Mouse (Mus musculus): ENCODE measurements around the gene Gm45234. TPM values are rescaled to one million over a fixed set of nuclear protein-coding genes. Genes with fewer than 3 reads are reported as not detected.

Gm45234 gene
- total RNA-seq, 2 experiments from 2014 or later = not detected

DNA sequence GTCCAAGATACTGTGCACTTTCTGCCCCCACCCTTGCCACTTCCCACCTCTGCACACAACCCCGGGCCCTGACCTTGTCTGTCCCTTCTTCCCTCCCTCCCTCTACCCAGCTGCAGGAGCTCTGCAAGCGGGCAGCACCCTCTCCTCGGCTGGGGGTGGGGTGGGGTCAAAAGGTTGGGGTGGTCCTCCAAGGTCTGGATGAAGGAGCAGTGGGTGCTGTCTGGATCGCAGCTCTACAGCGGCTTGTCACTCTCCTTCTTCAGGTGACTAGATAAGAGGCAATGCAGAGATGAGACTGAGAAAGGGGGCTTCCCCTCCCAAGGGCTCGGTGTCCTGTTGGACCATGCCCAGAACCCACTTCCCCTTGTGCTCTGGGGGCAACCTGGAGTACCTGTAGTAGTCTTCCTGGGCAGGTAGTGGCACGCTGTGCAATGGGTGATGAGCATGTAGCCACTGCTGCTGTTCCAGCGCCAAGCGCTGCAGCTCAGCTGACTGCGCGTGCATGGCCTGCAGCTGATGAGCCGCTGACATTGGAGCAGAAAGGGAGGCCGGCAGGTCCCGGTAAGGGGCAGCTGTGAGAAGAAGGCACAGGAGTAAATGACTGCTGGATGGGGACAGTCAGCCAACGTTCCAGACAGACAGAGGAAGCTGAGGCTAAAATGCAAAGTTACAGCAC, 12.8 kb downstream of the Gm45234 start:
- TF ChIP-seq CTCF (conservative IDR thresholded peaks at IDR 0.05) = no peak
- DNase-seq (ENCODE audit: low spot score in 2 of 2) = no peak
- Histone ChIP-seq H3K27ac (no peak overlapping the region), H3K4me3 (no peak overlapping the region)

GRCm38 (mm10) chr6:124741842-124742241, 14.0 kb downstream of the Gm45234 start:
- H3K4me3 ChIP-seq = peak overlapping the region; percentile 65
- TF ChIP-seq CTCF (conservative IDR thresholded peaks at IDR 0.05) = no peak
- no peak for DNase-seq (ENCODE audit: low spot score in 2 of 2)
- peak overlapping the region; percentile 100 for H3K27ac ChIP-seq

- peak; percentile 88 to 92 for DNase-seq (ENCODE audit: low spot score in 2 of 2)
- TF ChIP-seq CTCF (conservative IDR thresholded peaks at IDR 0.05) = no peak
- peak within 1 kb of the TSS; percentile 65 for H3K4me3 ChIP-seq
- peak within 1 kb of the TSS; percentile 100 for H3K27ac ChIP-seq
Observed at GRCm38 (mm10) chr6:124740888-124741761, 14.7 kb downstream of the Gm45234 start, which contains the start of gene Grcc10. Gene Grcc10, minus strand, starts transcription at chr6:124741374.

GRCm38 (mm10) chr6:124740211-124740887, 15.5 kb downstream of the Gm45234 start:
- peak overlapping the region; percentile 65 for H3K4me3 ChIP-seq
- TF ChIP-seq CTCF (conservative IDR thresholded peaks at IDR 0.05) = peak; percentile 81
- no peak for DNase-seq (ENCODE audit: low spot score in 2 of 2)

GRCm38 (mm10) chr6:124739231-124739796, 16.5 kb downstream of the Gm45234 start:
- TF ChIP-seq CTCF (conservative IDR thresholded peaks at IDR 0.05) = no peak
- peak overlapping the region; percentile 100; the same call in 1 of the 2 replicates for H3K27ac ChIP-seq
- no peak overlapping the region for H3K4me3 ChIP-seq
- DNase-seq (ENCODE audit: low spot score in 2 of 2) = no peak

More at GRCm38 (mm10) chr6:124740211-124740887, 15.5 kb downstream of the Gm45234 start:
- H3K27ac ChIP-seq = peak overlapping the region; percentile 100

DNA sequence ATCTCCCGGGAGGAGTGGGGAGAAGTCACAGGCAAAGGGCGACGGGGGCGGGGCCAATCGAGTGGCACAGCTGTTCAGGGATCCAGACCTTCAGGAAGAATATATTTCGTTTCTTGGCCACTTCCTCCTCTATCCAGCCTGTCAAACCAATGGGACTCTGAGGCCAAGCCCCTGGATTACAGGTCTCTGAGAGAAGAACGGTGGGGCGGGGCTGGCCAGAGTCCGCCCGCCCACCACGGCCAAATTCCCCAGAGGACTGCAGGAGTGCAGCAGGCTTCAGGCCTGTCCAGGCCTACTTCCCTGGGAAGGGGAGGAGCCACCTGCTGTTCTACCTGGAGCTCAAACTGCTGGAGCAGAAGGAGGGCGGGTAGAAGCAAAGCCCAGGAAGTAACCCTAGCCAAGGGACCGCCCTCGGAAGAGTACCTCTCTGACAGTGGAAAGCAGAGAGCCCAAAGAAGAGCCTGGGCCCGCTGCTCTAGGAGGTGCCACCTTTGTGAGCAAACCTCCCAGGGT, 17.3 kb downstream of the Gm45234 start, which contains the start of gene Ptpn6:
Ptpn6 (minus strand) TSS at position 204 of the 513 bp plus-strand sequence.
- DNase-seq (ENCODE audit: low spot score in 2 of 2) = no peak
- no peak for TF ChIP-seq CTCF (conservative IDR thresholded peaks at IDR 0.05)
- Histone ChIP-seq H3K27ac (peak within 1 kb of the TSS; percentile 100; the same call in 1 of the 2 replicates), H3K4me3 (no peak within 1 kb of the TSS)

- no peak for TF ChIP-seq CTCF (conservative IDR thresholded peaks at IDR 0.05)
- H3K4me3 ChIP-seq = no peak overlapping the region
- H3K27ac ChIP-seq = no peak overlapping the region
- no peak for DNase-seq (ENCODE audit: low spot score in 2 of 2)
Observed at GRCm38 (mm10) chr6:124737040-124737439, 18.8 kb downstream of the Gm45234 start.

- Histone ChIP-seq H3K4me3 (no peak overlapping the region), H3K27ac (no peak overlapping the region)
- TF ChIP-seq CTCF (conservative IDR thresholded peaks at IDR 0.05) = no peak
- no peak for DNase-seq (ENCODE audit: low spot score in 2 of 2)
Observed at GRCm38 (mm10) chr6:124734417-124734816, 21.4 kb downstream of the Gm45234 start.

DNA sequence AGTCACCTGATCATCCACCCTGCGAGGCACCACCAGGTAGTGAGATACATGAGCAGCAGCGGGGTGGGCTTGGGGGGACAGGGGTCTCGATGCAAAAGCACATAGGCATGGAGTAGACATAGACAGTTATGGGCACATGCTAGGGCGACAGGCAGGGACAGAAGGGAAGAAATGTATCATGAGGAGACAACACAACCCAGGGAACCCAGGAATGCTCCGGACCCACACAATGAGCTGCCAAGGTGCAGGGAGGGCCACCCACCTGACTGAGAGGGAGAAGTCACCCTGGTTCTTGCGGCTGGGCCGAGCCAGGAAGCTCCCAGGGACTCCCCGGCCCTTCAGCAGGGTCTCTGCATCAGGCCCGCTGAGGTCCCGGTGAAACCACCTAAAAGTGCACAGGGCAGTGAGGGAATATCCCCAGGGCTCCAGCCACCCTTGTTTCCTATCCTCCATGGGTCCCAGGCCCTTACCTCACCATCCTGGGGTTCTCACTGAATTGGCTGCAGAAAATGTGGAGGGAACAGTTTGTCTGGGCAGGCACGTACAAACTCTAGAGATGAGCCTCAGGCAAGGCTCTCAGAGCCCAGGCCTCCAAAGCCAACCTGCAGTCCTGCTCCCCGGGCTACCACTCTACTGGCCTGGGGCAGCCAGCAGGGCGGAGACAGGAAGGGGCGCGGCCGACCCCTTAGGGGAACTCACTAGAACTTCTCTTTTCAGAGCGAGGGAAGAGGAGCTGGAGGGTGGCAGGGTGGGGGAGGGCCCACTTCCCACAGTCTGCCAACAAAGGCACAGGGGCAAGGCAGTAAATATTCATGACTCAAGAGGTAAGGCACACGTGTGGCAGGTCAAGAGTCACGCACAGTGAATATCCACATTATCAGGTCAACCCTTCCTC, 23.1 kb downstream of the Gm45234 start:
- no peak for TF ChIP-seq CTCF (conservative IDR thresholded peaks at IDR 0.05)
- H3K4me3 ChIP-seq = peak overlapping the region; percentile 8; the same call in 1 of the 2 replicates
- H3K27ac ChIP-seq = peak overlapping the region; percentile 32; the same call in 1 of the 2 replicates
- DNase-seq (ENCODE audit: low spot score in 2 of 2) = no peak

- H3K27ac ChIP-seq = no peak overlapping the region
- no peak for DNase-seq (ENCODE audit: low spot score in 2 of 2)
- no peak overlapping the region for H3K4me3 ChIP-seq
- no peak for TF ChIP-seq CTCF (conservative IDR thresholded peaks at IDR 0.05)
Observed at GRCm38 (mm10) chr6:124731038-124731437, 24.8 kb downstream of the Gm45234 start.
